Mouse (Mus musculus) hindbrain, embryonic 10.5 days (tissue): ENCODE measurements around the gene Celf6. TPM values are rescaled to one million over a fixed set of nuclear protein-coding genes. Genes with fewer than 3 reads are reported as not detected.

Experiments
- DNase-seq: peaks from one replicate; pipeline ENCODE4 v3.0.0-alpha.2; 2017; ENCODE audit warnings: low spot score
- H3K27ac ChIP-seq: fragments of 300-500 bp; sonication (generic); 2 replicates; pipeline ENCODE4 v1.5.1; 2016; ENCODE audit warnings: mild to moderate bottlenecking, moderate library complexity
- H3K27me3 ChIP-seq: fragments of 300-500 bp; sonication (generic); 2 replicates; pipeline ENCODE4 v1.6.1; 2016; ENCODE audit warnings: mild to moderate bottlenecking; ENCODE audit not compliant: poor library complexity, insufficient read depth, severe bottlenecking
- H3K36me3 ChIP-seq: fragments of 300-500 bp; sonication (generic); 2 replicates; pipeline ENCODE4 v1.6.1; 2016; ENCODE audit warnings: mild to moderate bottlenecking, moderate library complexity
- H3K4me1 ChIP-seq: fragments of 300-500 bp; sonication (generic); replicated peaks from 2 replicates; pipeline ENCODE4 v1.6.1; 2016; ENCODE audit warnings: mild to moderate bottlenecking
- H3K4me3 ChIP-seq: fragments of 300-500 bp; sonication (generic); 2 replicates; pipeline ENCODE4 v1.5.1; 2016; ENCODE audit warnings: mild to moderate bottlenecking, moderate library complexity
- H3K9me3 ChIP-seq: fragments of 300-500 bp; sonication (generic); 2 replicates; pipeline ENCODE4 v1.6.1; 2016; ENCODE audit warnings: mild to moderate bottlenecking, moderate library complexity
- WGBS: fragments of 180-500 bp; shearing (Covaris S2); methylation state at CpG from one replicate; pipeline ENCODE4 v1.1.7; 2016; 5-methylcytosine and 5-hydroxymethylcytosine counted together
- polyA plus RNA-seq: library from polyadenylated mRNA; unstranded; fragments of >200 nt; fragmentation: Nextera tagmentation; extraction: Ambion mirVana; gene quantifications from 2 replicates; pipeline ENCODE4 v1.2.1, GENCODE M21; 2016

Celf6 gene
- polyA plus RNA-seq, 1 experiment from 2014 or later = 9.4 TPM

GRCm38 (mm10) chr9:59654450-59654983 is 76.8 kb downstream of the Celf6 start:
- Histone ChIP-seq H3K9me3 (no peaks in the 10 kb centered on the region), H3K27ac (no peak overlapping the region), H3K27me3 (no peaks in the 10 kb centered on the region), H3K4me3 (no peak overlapping the region), H3K4me1 (peaks cover 24% of the 10 kb centered on the region), H3K36me3 (peaks cover 37% of the 10 kb centered on the region)
- DNase-seq = no peak
- 86% methylated on average over 2 of the region's 2 CpGs for WGBS

DNA sequence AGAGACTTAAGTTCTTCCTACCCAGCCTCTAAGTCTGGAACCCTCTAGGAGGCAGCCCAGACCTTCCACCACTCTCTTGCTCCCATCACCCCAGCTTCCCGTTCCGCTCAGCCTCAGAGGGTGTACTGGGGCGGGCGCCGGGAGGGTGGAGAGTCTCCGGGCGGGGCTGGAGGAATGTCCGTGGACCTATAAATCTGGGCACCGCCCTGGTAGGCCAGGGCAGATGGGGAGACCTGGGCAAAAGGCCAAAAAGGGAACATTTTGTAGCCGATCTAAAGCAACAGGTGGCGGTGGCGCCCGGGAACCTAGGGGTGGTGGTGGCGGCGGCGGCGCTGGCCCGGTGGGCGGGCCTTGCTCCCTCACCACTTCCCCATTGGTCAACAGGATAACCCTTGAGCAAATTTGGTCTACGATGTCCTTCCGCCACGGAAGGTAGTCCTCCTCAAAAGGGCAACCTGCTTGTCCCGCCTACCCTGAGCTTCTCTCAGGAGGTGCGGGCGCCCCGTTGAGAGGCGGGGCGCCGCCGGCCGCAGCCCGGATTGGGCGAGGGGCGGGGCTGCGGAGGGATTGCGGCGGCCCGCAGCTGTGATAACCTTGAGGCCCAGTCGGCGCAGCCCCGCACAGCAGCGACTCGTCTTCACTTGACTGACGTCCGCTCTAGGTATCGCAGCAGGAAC is 78.4 kb downstream of the Celf6 start, which contains the start of gene Pkm:
Gene Pkm, plus strand, starts transcription at position 411 of the 677 bp plus-strand sequence.
- no peaks in the 10 kb centered on the region for H3K27me3 ChIP-seq
- peaks cover 40% of the 10 kb centered on the region for H3K4me1 ChIP-seq
- peak within 1 kb of the TSS; percentile 95 for H3K4me3 ChIP-seq
- H3K27ac ChIP-seq = peak within 1 kb of the TSS; percentile 100
- H3K9me3 ChIP-seq = no peaks in the 10 kb centered on the region
- WGBS = under 1% methylated on average over 45 of the region's 46 CpGs
- peaks cover 37% of the 10 kb centered on the region for H3K36me3 ChIP-seq
- peak; percentile 98 for DNase-seq

Other genes starting within 250 kb of the Celf6 start
- 21.9 and 23.8 TPM in 2 replicates for gene Bbs4, start 224.4 kb upstream of the Celf6 start, polyA plus RNA-seq
- 15.1 and 16.8 TPM in 2 replicates for gene Arih1, start 91.3 kb upstream of the Celf6 start, polyA plus RNA-seq
- 46.1 and 49.4 TPM in 2 replicates for gene Hexa, start 38.4 kb upstream of the Celf6 start, polyA plus RNA-seq
- gene Tmem202, start 38.1 kb upstream of the Celf6 start, polyA plus RNA-seq = not detected in 2 replicates
- 59.1 and 101 TPM in 2 replicates for gene Parp6, start 39.4 kb downstream of the Celf6 start, polyA plus RNA-seq
- gene Pkm, start 78.5 kb downstream of the Celf6 start, polyA plus RNA-seq = 2,690 and 3,190 TPM in 2 replicates
- 0.14 and 0.46 TPM in 2 replicates for gene Gramd2, start 102.2 kb downstream of the Celf6 start, polyA plus RNA-seq
- gene Senp8, start 172.8 kb downstream of the Celf6 start, polyA plus RNA-seq = 19.7 and 20.9 TPM in 2 replicates
- gene Myo9a, start 173.0 kb downstream of the Celf6 start, polyA plus RNA-seq = 11.8 and 13.1 TPM in 2 replicates